Mouse (Mus musculus) layer of hippocampus, postnatal 10 days (tissue): Measurements from ENCODE around the gene Galnt12. TPM values are rescaled to one million over a fixed set of nuclear protein-coding genes. Genes with fewer than 3 reads are reported as not detected.
"Not testable (repeated sequence)": the region's sequence is repeated elsewhere in the genome, so short reads cannot be mapped to it uniquely, and the experiment has no call there.

Experiments
- DNase-seq, 2 experiments: peaks; one replicate each; pipeline ENCODE4 v3.0.0; 2021; ENCODE audit warnings: low spot score in 2 of 2
- long read RNA-seq: library from polyadenylated mRNA; stranded (forward); transcript quantifications from one replicate; pipeline ENCODE4 v2.0.0, GENCODE M21; 2023
- total RNA-seq, 2 experiments: library from RNA; stranded (reverse); gene quantifications; 2 replicates each; pipeline ENCODE4 v1.2.3; 2021

Gene Galnt12
- total RNA-seq, result 1 to 10 TPM in 1 of 2 experiments, under 1 TPM in 1; 0.60 to 1.0 TPM
- long read RNA-seq, partial matches to known transcripts, result 1 of 2 reads
- long read RNA-seq, other reads (novel, unspliced or antisense), result 0 of 2 reads

- DNase-seq, result peak in 1 of 2 experiments; percentile 31
Measured at GRCm38 (mm10) chr4:47091493-47092386, at the start of gene Galnt12. Gene Galnt12, plus strand, starts transcription at chr4:47091909.

DNA sequence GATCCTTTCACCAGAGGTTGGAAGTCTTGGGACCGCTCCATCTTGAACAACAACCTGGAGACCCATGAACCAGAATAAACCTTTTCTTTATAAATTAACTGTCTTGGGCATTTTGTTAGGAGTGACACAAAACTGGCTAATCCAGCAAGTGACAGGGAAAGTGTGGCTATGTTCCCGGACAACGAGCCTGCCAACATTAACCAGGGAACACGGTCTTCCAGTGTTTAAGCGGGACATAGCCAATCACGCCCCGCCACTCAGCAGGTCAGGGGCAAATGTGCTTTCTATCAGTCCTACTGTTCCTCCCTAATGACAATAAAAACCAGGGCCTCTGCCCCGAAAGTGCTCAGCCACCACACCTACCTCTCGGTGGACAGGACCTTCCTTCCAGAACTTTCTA lies 47.8 kb upstream of the Galnt12 start:
- no peak for DNase-seq

DNA sequence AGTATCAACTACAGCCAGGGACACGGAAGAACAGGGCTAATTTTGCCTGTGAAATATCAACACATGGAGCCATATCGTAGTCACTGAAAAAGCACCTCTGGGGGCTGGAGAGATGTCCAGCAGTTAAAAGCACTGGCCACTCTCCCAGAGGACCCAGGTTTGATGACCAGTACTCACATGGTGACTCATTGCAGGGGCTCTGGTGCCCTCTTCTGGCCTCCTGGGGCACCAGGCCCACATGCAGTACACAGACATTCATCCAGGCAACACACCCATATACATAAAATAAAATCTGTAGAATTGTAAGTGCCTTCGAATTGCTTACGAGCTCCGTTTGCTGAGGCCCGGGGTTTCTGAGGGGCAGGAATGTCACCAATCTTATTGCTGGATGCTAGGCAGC lies 44.7 kb upstream of the Galnt12 start:
- no peak for DNase-seq

DNA sequence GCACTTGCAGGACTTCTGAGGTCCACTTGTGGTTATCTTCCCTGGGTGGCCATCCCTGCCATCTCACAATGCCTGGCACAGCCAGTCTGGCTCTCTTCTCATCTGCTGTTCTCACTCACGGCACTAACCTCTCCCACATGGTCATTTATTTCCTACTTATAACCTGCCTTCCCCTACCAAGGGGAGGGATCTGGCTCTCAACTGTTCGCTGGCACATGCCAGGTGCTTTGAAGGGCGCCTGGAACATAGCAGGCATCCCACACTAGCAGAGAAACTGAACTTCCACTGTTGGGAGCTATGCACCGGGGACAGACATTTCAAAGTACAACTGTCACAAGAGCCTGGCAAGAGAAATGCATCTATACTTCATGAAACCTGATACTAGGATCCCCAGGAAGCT lies 43.9 kb upstream of the Galnt12 start:
- DNase-seq, result no peak

- DNase-seq, result no peak
Measured at GRCm38 (mm10) chr4:47049216-47049615, 42.5 kb upstream of the Galnt12 start.

GRCm38 (mm10) chr4:47050167-47050566 lies 41.5 kb upstream of the Galnt12 start:
- DNase-seq, result peak; percentile 94 to 95

DNA sequence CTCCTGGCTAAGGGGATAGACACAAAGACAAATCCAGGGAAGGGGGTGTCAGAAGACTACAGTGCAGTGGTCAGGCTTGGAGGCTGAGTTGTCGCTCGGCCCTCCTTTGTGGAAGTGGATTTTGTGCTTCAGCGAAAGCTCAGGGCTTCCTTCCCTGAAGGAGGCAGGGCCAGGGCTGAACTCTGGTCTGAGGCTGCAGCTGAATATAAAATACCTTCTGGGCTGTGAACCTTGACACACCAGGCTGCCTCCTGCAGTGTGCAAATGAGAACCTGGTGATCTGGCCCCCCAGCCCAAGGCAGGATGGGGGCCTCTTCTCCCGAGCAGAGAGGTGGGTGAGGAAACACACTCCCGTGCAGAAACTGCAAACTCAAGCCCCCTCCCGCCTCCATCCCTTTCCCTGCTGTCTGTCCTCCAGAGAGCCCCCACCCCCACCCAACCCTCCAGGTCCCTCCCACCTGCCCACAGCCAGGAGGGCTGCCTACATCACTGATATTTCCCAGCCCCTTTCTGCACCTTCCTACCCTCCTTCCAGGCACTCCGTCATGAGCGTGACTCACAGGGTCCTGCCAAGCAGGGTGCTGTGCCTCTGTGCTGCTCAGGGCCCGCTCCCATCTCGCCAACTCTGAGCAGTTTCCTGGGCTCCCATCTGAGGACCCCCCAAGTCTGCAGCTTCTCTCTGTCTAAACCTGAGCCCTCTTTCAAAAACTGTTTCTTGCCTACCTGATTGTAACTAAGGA lies 40.9 kb upstream of the Galnt12 start:
- DNase-seq, result no peak

GRCm38 (mm10) chr4:47051905-47052304 lies 39.8 kb upstream of the Galnt12 start:
- DNase-seq, result no peak

DNA sequence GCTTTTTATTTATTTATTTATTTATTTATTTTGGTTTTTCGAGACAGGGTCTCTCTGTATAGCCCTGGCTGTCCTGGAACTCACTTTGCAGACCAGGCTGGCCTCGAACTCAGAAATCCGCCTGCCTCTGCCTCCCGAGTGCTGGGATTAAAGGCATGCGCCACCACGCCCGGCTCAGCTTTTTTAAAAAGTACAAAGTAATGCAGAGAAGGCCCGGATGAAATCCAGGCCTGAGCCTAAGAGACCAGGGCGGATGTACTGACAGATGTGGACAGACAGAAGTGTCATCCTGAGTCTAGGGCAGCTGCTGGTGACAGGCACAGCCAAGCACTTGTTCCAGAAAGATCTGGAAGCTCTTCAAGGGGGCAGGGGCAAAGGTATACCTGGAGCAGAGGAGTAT lies 36.5 kb upstream of the Galnt12 start:
- DNase-seq, result not testable (repeated sequence)

DNA sequence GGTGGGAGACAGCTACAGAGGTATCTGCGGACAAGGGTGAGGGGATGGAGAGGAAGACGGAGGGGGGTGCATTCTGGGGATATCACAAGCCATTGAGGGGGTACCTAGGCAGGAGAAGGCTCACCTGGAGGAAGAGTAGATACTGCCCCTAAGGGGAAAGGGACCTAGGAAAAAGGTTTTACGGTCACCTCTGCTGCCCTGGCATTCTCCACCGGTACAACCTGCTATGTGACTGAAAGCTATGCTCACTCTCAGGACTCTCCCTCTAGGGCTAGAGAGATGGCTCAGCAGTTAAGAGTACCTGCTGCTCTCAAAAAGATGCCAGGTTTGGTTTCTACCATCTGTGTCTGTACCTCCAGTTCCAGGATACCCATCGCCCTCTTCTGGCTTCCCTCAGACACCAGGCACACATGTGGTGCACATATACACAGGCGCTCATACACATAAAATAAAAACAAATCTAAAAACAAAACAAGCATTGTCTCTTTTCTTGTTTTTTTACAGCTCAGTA lies 36.1 kb upstream of the Galnt12 start:
- no peak for DNase-seq

- peak; percentile 73 to 83 for DNase-seq
Measured at GRCm38 (mm10) chr4:47056791-47057509, 34.8 kb upstream of the Galnt12 start, which contains the start of gene Anks6. Gene Anks6, minus strand, starts transcription at chr4:47057427.

GRCm38 (mm10) chr4:47057510-47058325 lies 34.0 kb upstream of the Galnt12 start:
- DNase-seq, result no peak

DNA sequence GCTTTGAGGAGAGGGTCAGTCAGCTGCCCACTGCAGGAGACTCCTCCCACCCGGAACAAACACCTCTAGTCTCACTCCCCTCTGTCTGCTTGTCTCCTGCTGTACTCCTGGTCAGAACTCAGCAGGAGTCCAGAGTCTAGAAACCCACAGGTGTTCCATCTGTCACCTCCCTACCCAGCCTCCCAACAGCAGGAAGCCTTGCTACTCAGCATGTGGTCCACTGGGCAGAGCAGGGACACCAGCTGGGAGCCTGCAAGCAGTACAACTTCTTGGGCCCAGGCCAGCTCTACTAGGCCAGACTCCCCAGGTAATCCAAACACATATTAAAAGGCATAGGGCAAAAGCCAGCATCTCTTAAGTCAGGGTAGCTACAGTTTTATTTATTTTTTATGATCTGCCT lies 30.8 kb upstream of the Galnt12 start:
- no peak for DNase-seq

DNA sequence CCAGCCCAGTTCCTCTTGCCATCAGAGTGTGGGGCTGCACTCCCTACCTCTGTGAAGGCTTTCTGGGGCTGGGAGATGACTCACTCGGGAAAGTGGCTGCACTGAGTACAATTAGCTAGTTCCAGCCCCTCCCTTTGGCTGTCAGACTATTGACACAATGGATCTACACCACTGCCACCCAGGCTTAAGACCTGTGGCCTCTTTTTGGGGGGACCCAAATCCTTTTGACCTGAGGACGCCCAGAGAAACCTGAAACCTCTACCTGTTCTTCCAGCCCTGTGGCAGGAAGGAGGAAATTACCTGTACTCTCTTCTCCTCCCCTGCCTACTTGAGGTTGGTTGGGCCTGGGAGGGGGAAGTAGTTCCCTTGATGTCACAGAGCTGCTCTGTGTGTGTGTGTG lies 16.7 kb upstream of the Galnt12 start:
- no peak for DNase-seq

- DNase-seq, result no peak
Measured at GRCm38 (mm10) chr4:47079997-47080646, 11.6 kb upstream of the Galnt12 start.

DNA sequence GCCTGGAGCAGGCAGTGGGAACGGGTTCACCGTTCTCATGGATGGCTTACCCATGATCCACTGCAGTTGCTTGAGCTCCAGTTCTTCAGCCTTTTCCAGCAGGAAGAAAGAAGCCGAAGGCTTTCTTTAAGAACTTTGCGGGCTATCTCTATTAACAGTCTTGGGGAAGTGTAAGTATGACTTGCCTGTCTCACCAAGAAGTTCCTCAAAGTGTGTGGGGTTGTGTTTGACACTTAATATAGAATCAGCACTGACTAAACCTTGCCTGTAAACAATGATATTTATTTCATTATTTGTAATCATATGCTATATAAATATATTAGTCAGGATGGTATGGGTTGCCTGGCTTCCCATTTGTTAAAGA lies 11.1 kb upstream of the Galnt12 start:
- DNase-seq, result no peak

- no peak for DNase-seq
Measured at GRCm38 (mm10) chr4:47083824-47084223, 7.9 kb upstream of the Galnt12 start.

- DNase-seq, result no peak
Measured at GRCm38 (mm10) chr4:47088671-47089070, 3.0 kb upstream of the Galnt12 start.

DNA sequence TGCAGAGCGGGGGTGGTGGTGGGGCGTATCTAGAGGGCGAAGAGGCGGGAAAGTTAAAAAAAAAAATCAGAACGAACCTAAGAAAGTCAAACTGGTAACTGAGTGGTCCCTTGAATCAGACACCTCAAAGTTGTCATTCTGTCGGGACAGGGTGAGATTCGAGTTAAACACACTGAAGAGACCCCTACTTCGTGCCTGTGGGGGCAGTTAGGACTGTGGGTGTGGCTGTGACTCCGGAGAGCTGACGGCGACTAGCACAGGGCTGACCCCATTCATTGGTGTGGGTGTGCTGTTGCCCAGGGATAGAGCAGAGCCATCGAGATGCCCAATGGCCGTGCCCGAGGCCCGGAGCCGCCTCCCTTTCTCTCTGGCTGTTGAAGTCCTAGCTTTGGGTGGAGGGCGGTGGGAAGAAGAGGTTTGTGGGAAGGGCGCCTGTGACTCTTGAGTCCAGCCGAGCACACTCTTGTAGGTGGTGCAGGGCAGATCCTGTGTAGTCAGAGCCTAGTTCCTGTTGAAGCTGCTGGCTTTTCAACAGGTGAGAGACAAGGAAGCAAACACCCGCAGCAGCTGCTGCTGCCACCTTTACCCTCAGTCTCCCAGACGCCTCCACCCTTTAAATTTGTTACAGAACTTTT lies 795 bp downstream of the Galnt12 start:
- DNase-seq, result peak in 1 of 2 experiments; percentile 18
